Mouse (Mus musculus) forebrain, embryonic 11.5 days (tissue): ENCODE data around the gene Mrpl55. TPM values are rescaled to one million over a fixed set of nuclear protein-coding genes. Genes with fewer than 3 reads are reported as not detected.

Experiments
- ATAC-seq: fragments of 200-750 bp; cut with Nextera tagmentation; replicated peaks from 2 replicates; pipeline ENCODE4 v1.8.0; 2017; ENCODE audit warnings: moderate TSS enrichment; ENCODE audit not compliant: low FRiP score
- DNase-seq: peaks from one replicate; pipeline ENCODE4 v3.0.0-alpha.2; 2017; ENCODE audit warnings: low spot score
- H3K27ac ChIP-seq: fragments of 300-500 bp; sonication (generic); 2 replicates; pipeline ENCODE4 v1.5.1; 2014; ENCODE audit warnings: low read depth, low read length
- H3K27me3 ChIP-seq: fragments of 300-500 bp; sonication (generic); 2 replicates; pipeline ENCODE4 v1.6.1; 2014; ENCODE audit warnings: mild to moderate bottlenecking, low read length, mixed read lengths; ENCODE audit not compliant: control insufficient read depth, insufficient read depth
- H3K36me3 ChIP-seq: fragments of 300-500 bp; sonication (generic); 2 replicates; pipeline ENCODE4 v1.6.1; 2014; ENCODE audit warnings: mild to moderate bottlenecking, low read length, moderate library complexity, mixed read lengths; ENCODE audit not compliant: control insufficient read depth, insufficient read depth
- H3K4me1 ChIP-seq: fragments of 300-500 bp; sonication (generic); replicated peaks from 2 replicates; pipeline ENCODE4 v1.6.1; 2014; ENCODE audit warnings: low read length, mixed read lengths; ENCODE audit not compliant: control insufficient read depth, insufficient read depth
- H3K4me2 ChIP-seq: fragments of 300-500 bp; sonication (generic); 2 replicates; pipeline ENCODE4 v1.6.1; 2014; ENCODE audit warnings: low read depth, mild to moderate bottlenecking, low read length, moderate library complexity, mixed read lengths; ENCODE audit not compliant: severe bottlenecking
- H3K4me3 ChIP-seq: fragments of 300-500 bp; sonication (generic); 2 replicates; pipeline ENCODE4 v1.5.1; 2014; ENCODE audit warnings: low read depth, low read length
- H3K9ac ChIP-seq: fragments of 300-500 bp; sonication (generic); 2 replicates; pipeline ENCODE4 v1.6.1; 2014; ENCODE audit warnings: low read length
- H3K9me3 ChIP-seq: fragments of 300-500 bp; sonication (generic); 2 replicates; pipeline ENCODE4 v1.6.1; 2016; ENCODE audit warnings: low read length, mixed read lengths; ENCODE audit not compliant: control insufficient read depth
- WGBS: fragments of 180-500 bp; shearing (Covaris S2); extraction: QIAGEN DNeasy Blood & Tissue Kit; methylation state at CpG from one replicate; pipeline ENCODE4 v1.1.7; 2014; 5-methylcytosine and 5-hydroxymethylcytosine counted together
- polyA plus RNA-seq: library from polyadenylated mRNA; unstranded; fragments of >200 nt; fragmentation: Nextera tagmentation; extraction: Ambion mirVana; gene quantifications from 2 replicates; pipeline ENCODE4 v1.2.1, GENCODE M21; 2014

Gene Mrpl55
- polyA plus RNA-seq, 1 experiment from 2014 or later = 94.3 TPM

DNA sequence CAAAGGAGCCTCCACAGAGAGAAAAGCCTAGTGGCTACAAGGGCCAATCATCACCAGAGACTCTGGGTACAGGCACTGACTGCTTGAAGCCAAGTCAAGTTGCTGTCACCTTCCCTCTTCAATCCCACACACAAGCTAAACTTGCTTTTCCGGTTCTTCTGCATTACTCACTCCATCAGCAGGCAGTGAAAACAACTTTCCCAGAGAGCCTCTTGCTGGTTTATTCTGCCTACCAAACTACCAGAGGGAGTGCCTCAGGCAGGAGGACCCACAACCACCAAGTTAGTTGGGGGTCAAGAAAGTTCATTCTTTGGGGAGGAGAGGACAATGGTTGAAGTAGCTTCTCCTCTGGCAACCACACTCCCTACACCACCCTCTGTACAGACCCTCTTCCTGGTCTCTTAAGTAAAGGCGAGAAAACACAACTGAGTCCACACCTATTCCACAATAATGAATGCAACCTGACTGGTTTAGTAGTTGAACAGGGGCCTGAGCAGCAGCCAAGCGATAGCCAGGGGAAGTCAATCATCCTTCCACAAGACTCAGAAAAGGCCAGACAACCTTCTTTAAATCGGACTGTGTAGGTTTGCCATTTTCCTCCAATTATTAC is 16.2 kb downstream of the Mrpl55 start:
- Histone ChIP-seq H3K4me2 (no peak overlapping the region), H3K4me1 (no peaks in the 10 kb centered on the region), H3K36me3 (no peaks in the 10 kb centered on the region; the same call in 1 of the 2 replicates), H3K27ac (no peak overlapping the region), H3K9ac (no peak overlapping the region), H3K4me3 (no peak overlapping the region), H3K27me3 (no peaks in the 10 kb centered on the region), H3K9me3 (no peaks in the 10 kb centered on the region)
- no peak for DNase-seq
- ATAC-seq = no peak
- 88% methylated on average over 4 of the region's 4 CpGs for WGBS

DNA sequence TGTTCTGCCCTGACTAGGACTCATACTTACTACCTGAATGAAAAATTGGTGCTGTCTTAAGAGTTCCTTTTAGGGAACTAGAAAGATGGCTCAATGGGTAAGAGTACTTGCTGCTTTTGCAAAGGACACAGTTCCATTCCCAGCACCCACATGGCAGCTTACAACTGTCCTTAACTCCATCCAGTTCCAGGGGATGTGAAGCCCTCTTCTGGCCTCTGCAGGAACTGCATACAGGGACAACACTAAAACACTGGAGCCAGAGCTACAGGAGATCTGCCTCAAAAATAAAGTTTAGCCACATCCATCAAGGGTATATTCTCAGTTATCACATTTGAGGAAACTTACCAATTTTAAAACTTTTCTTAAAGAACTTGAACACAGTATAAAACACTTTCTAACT is 16.8 kb downstream of the Mrpl55 start:
- no peak for DNase-seq
- Histone ChIP-seq H3K27ac (no peak overlapping the region), H3K9ac (no peak overlapping the region), H3K36me3 (no peaks in the 10 kb centered on the region; the same call in 1 of the 2 replicates), H3K4me1 (no peaks in the 10 kb centered on the region), H3K27me3 (no peaks in the 10 kb centered on the region), H3K9me3 (no peaks in the 10 kb centered on the region), H3K4me2 (no peak overlapping the region), H3K4me3 (no peak overlapping the region)
- no peak for ATAC-seq

DNA sequence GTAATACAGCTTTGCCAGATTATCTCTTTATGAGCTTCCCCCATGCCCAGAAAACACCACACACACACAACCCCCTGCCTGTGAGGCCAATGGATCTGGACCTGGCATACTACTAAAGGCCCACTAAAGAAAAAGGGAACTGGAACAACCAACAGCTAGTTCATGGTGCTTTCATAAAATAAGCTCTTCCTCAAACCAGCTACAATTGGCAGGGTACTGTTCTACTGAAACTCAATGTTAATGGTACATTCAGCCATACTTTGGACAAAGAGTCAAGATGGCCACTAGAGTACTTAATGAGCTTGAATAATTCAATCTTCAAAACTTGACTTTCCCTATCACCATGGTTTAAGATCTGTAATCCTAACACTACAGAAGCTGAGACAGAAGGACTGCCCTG is 19.3 kb downstream of the Mrpl55 start:
- H3K27ac ChIP-seq = no peak overlapping the region
- H3K9me3 ChIP-seq = no peaks in the 10 kb centered on the region
- H3K4me3 ChIP-seq = no peak overlapping the region
- no peaks in the 10 kb centered on the region; the same call in 1 of the 2 replicates for H3K36me3 ChIP-seq
- H3K9ac ChIP-seq = no peak overlapping the region
- H3K4me1 ChIP-seq = peaks cover 5% of the 10 kb centered on the region
- DNase-seq (no peak), ATAC-seq (no peak)
- H3K27me3 ChIP-seq = no peaks in the 10 kb centered on the region
- H3K4me2 ChIP-seq = no peak overlapping the region

DNA sequence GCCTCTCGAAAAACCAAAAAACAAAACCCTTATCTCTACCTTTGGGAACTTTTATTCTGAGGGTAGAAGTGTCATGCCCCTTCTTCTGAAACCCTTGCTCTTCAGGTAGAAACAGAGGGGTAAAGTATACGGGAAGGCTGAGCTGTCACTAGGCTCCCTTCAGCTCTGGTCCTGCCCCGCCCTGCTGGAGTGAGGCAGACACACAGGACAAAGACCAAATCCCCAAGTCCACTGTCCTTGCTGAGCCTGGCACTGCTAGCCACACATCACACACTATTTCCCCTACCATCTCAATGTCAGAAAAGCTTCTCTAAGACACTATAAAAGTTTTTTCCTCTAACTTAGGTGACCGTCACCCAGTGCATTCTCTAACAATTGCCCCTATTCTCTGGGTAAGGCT is 20.0 kb downstream of the Mrpl55 start:
- Histone ChIP-seq H3K27me3 (no peaks in the 10 kb centered on the region), H3K9ac (no peak overlapping the region), H3K36me3 (no peaks in the 10 kb centered on the region; the same call in 1 of the 2 replicates), H3K9me3 (no peaks in the 10 kb centered on the region), H3K4me1 (peaks cover 8% of the 10 kb centered on the region), H3K4me3 (no peak overlapping the region), H3K4me2 (no peak overlapping the region), H3K27ac (no peak overlapping the region)
- 88% methylated on average over 4 of the region's 4 CpGs for WGBS
- DNase-seq = no peak
- ATAC-seq = no peak

DNA sequence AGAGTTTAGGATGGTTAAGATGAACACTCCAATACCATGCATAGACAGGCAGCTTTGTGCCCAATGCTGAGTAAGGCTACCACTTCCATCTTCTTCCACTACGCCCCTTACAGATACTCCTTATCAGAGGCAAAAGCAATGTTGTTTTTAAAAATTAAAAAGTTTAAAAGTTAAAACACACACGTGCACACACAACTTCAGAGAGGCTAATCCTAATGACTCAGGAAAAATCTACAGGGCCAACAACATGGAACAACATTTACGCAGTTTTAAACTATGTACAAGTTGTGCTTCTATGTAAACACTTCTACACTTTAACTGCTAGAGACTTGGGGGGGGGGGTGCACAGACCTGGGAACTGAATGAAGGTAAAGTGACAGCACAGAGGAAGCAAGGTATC is 21.7 kb downstream of the Mrpl55 start:
- Histone ChIP-seq H3K9ac (no peak overlapping the region), H3K4me3 (no peak overlapping the region), H3K36me3 (no peaks in the 10 kb centered on the region; the same call in 1 of the 2 replicates), H3K27me3 (no peaks in the 10 kb centered on the region), H3K27ac (no peak overlapping the region), H3K4me2 (no peak overlapping the region), H3K9me3 (no peaks in the 10 kb centered on the region), H3K4me1 (peaks cover 10% of the 10 kb centered on the region)
- 84% methylated on average over 3 of the region's 3 CpGs for WGBS
- no peak for ATAC-seq
- DNase-seq = no peak

DNA sequence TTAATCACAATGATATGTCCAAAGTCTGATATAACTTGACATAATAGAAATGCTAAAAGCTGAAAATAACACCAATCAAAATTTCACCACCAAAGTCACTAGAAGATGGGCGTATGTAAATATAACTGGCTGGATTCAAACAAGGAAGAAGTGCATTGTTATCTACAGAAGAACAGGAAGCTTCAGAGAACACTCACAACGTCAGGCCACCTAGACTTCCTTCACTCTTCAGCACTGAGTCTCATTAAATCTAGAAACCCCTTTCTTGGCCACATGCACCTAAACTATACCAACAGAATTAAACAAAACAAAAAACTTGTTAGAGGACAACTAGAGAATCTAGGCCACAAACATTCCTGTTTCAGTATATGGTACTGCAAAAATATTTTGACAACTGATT is 22.2 kb downstream of the Mrpl55 start:
- 92% methylated on average over 2 of the region's 2 CpGs for WGBS
- H3K36me3 ChIP-seq = no peaks in the 10 kb centered on the region; the same call in 1 of the 2 replicates
- DNase-seq = no peak

DNA sequence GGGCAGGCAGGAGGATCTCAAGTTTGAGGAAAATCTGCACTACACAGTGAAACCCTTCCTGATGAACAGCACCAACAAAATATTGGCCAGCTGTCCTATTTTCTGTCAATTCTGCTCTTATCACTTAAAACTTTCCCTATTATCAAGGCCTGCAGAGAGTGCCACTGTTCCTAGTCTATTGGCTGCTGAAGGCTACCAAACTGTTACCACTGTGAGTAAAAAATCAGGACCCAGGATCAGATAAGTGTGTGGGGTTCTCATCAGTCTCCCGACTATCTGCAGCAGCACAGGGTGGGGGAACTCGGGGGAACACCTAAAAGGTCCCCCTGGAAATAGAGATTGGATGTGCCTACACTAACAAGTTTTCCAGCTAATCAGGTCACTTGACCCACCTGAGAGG is 22.9 kb downstream of the Mrpl55 start:
- H3K27me3 ChIP-seq = no peaks in the 10 kb centered on the region
- DNase-seq (no peak), ATAC-seq (no peak)
- no peak overlapping the region for H3K27ac ChIP-seq
- H3K9me3 ChIP-seq = no peaks in the 10 kb centered on the region
- H3K36me3 ChIP-seq = no peaks in the 10 kb centered on the region; the same call in 1 of the 2 replicates
- H3K9ac ChIP-seq = no peak overlapping the region
- no peak overlapping the region for H3K4me3 ChIP-seq
- H3K4me2 ChIP-seq = no peak overlapping the region
- H3K4me1 ChIP-seq = peaks cover 10% of the 10 kb centered on the region
- 81% methylated on average over 2 of the region's 2 CpGs for WGBS

More for the DNA sequence above, 22.2 kb downstream of the Mrpl55 start:
- H3K4me3 ChIP-seq = no peak overlapping the region
- no peaks in the 10 kb centered on the region for H3K27me3 ChIP-seq
- H3K27ac ChIP-seq = no peak overlapping the region
- no peak overlapping the region for H3K9ac ChIP-seq
- no peak for ATAC-seq
- no peaks in the 10 kb centered on the region for H3K9me3 ChIP-seq
- no peak overlapping the region for H3K4me2 ChIP-seq
- peaks cover 10% of the 10 kb centered on the region for H3K4me1 ChIP-seq

DNA sequence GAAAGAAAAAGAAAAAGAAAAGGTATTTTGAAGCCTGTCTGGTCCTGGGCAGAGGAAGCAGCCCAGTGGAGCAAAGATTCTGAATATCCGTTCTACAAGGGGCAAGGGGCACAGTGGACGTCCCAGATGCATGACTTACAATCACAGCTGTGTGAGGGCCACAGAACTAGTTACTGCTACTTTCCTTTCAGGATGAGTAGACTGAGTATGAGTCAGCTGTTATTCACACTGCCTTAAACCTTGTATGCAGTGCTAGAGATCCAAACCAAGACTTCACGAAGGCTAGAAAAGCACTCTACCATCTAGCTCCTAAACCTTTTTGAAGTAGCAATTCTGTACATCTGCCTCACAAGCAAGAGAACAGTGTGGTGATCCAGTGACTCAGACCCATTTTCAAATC is 24.0 kb downstream of the Mrpl55 start:
- DNase-seq (no peak), ATAC-seq (no peak)
- Histone ChIP-seq H3K9me3 (no peaks in the 10 kb centered on the region), H3K9ac (no peak overlapping the region; the same call in 1 of the 2 replicates), H3K4me3 (peak overlapping the region; percentile 100), H3K27me3 (no peaks in the 10 kb centered on the region), H3K4me2 (peak overlapping the region; percentile 89; the same call in 1 of the 2 replicates), H3K36me3 (no peaks in the 10 kb centered on the region), H3K27ac (no peak overlapping the region), H3K4me1 (peaks cover 10% of the 10 kb centered on the region)
- WGBS = 72% methylated on average over 3 of the region's 3 CpGs
